Mouse (Mus musculus) limb, embryonic 10.5 days (tissue): ENCODE measurements at regions not wholly inside any gene's neighbourhood (a gene's known extent, or its start where the extent isn't known, plus 50 kb on each side); places are given as distances from the start of the nearest gene placed in this dataset.
"Not testable (repeated sequence)": the region's sequence is repeated elsewhere in the genome, so short reads cannot be mapped to it uniquely, and the experiment has no call there.

ENCODE experiments used
- DNase-seq: peaks from one replicate; pipeline ENCODE4 v3.0.0-alpha.2; 2017; ENCODE audit warnings: low spot score
- H3K27ac ChIP-seq: fragments of 300-500 bp; sonication (generic); 2 replicates; pipeline ENCODE4 v1.5.1; 2016; ENCODE audit warnings: mild to moderate bottlenecking
- H3K27me3 ChIP-seq: fragments of 300-500 bp; sonication (generic); 2 replicates; pipeline ENCODE4 v1.6.1; 2016; ENCODE audit warnings: low read depth, mild to moderate bottlenecking; ENCODE audit not compliant: poor library complexity, severe bottlenecking
- H3K36me3 ChIP-seq: fragments of 300-500 bp; sonication (generic); 2 replicates; pipeline ENCODE4 v1.6.1; 2016; ENCODE audit warnings: mild to moderate bottlenecking, moderate library complexity
- H3K4me1 ChIP-seq: fragments of 300-500 bp; sonication (generic); 2 replicates; pipeline ENCODE4 v1.6.1; 2016
- H3K4me3 ChIP-seq: fragments of 300-500 bp; sonication (generic); 2 replicates; pipeline ENCODE4 v1.5.1; 2016; ENCODE audit warnings: mild to moderate bottlenecking, moderate library complexity
- H3K9me3 ChIP-seq: fragments of 300-500 bp; sonication (generic); replicated peaks from 2 replicates; pipeline ENCODE4 v1.6.1; 2016; ENCODE audit warnings: mild to moderate bottlenecking
- WGBS: fragments of 180-500 bp; shearing (Covaris S2); methylation state at CpG from one replicate; pipeline ENCODE4 v1.1.7; 2016; 5-methylcytosine and 5-hydroxymethylcytosine counted together

GRCm38 (mm10) chr16:29758246-29758645 lies 179.1 kb downstream of the Opa1 start:
- peaks cover 62% of the 10 kb centered on the region for H3K4me1 ChIP-seq
- H3K27ac ChIP-seq, result no peak overlapping the region
- 74% methylated on average over 3 of the region's 3 CpGs for WGBS
- no peak overlapping the region for H3K4me3 ChIP-seq
- H3K27me3 ChIP-seq, result peaks cover 35% of the 10 kb centered on the region
- no peak for DNase-seq
- no peaks in the 10 kb centered on the region for H3K9me3 ChIP-seq
- H3K36me3 ChIP-seq, result no peaks in the 10 kb centered on the region

- DNase-seq, result no peak
- H3K36me3 ChIP-seq, result no peaks in the 10 kb centered on the region
- H3K4me1 ChIP-seq, result peaks cover 57% of the 10 kb centered on the region
- WGBS, result 70% methylated on average over 3 of the region's 3 CpGs
- peak overlapping the region; percentile 27; the same call in 1 of the 2 replicates for H3K27ac ChIP-seq
- H3K27me3 ChIP-seq, result peaks cover 35% of the 10 kb centered on the region
- H3K4me3 ChIP-seq, result no peak overlapping the region
- no peaks in the 10 kb centered on the region for H3K9me3 ChIP-seq
These were observed 180.3 kb downstream of the Opa1 start for GRCm38 (mm10) chr16:29759416-29759815.

GRCm38 (mm10) chr16:29760627-29761026 lies 181.5 kb downstream of the Opa1 start:
- Histone ChIP-seq H3K4me1 (peaks cover 47% of the 10 kb centered on the region), H3K36me3 (no peaks in the 10 kb centered on the region), H3K9me3 (no peaks in the 10 kb centered on the region), H3K27me3 (peaks cover 35% of the 10 kb centered on the region), H3K4me3 (no peak overlapping the region), H3K27ac (no peak overlapping the region; the same call in 1 of the 2 replicates)
- WGBS, result 91% methylated on average over 4 of the region's 4 CpGs
- DNase-seq, result no peak

- H3K9me3 ChIP-seq, result no peaks in the 10 kb centered on the region
- DNase-seq, result no peak
- peaks cover 47% of the 10 kb centered on the region for H3K4me1 ChIP-seq
- H3K27me3 ChIP-seq, result peaks cover 35% of the 10 kb centered on the region
- no peak overlapping the region for H3K4me3 ChIP-seq
- no peaks in the 10 kb centered on the region for H3K36me3 ChIP-seq
- 25% methylated on average over 6 of the region's 6 CpGs for WGBS
- peak overlapping the region; percentile 43 for H3K27ac ChIP-seq
These were observed 182.7 kb downstream of the Opa1 start for GRCm38 (mm10) chr16:29761779-29762277.

- WGBS, result 91% methylated on average over 1 of the region's 1 CpGs
- Histone ChIP-seq H3K4me1 (peaks cover 31% of the 10 kb centered on the region), H3K9me3 (no peaks in the 10 kb centered on the region), H3K36me3 (no peaks in the 10 kb centered on the region), H3K27ac (no peak overlapping the region), H3K4me3 (no peak overlapping the region), H3K27me3 (peaks cover 21% of the 10 kb centered on the region)
- DNase-seq, result no peak
These were observed 185.2 kb downstream of the Opa1 start for GRCm38 (mm10) chr16:29764376-29764775.

GRCm38 (mm10) chr16:29765801-29766200 lies 186.7 kb downstream of the Opa1 start:
- not testable (repeated sequence) for H3K4me3 ChIP-seq, DNase-seq, H3K27ac ChIP-seq, H3K36me3 ChIP-seq, H3K9me3 ChIP-seq
- WGBS, result 98% methylated on average over 3 of the region's 3 CpGs
- Histone ChIP-seq H3K4me1 (peaks cover 26% of the 10 kb centered on the region), H3K27me3 (peaks cover 16% of the 10 kb centered on the region)

GRCm38 (mm10) chr16:29771320-29771719 lies 192.2 kb downstream of the Opa1 start:
- 20% methylated on average over 4 of the region's 4 CpGs for WGBS
- Histone ChIP-seq H3K4me1 (peaks cover 60% of the 10 kb centered on the region), H3K27me3 (peaks cover 9% of the 10 kb centered on the region), H3K36me3 (no peaks in the 10 kb centered on the region), H3K4me3 (no peak overlapping the region), H3K9me3 (no peaks in the 10 kb centered on the region), H3K27ac (peak overlapping the region; percentile 80)
- no peak for DNase-seq

- 32% methylated on average over 13 of the region's 13 CpGs for whole genome bisulfite sequencing
- no peak overlapping the region for H3K4me3 ChIP-seq
- H3K4me1 ChIP-seq, result peaks cover 64% of the 10 kb centered on the region
- no peaks in the 10 kb centered on the region for H3K36me3 ChIP-seq
- H3K9me3 ChIP-seq, result no peaks in the 10 kb centered on the region
- H3K27ac ChIP-seq, result peak overlapping the region; percentile 80
- DNase-seq, result peak; percentile 59
- peaks cover 9% of the 10 kb centered on the region for H3K27me3 ChIP-seq
These were observed 192.8 kb downstream of the Opa1 start for GRCm38 (mm10) chr16:29771728-29772608.

GRCm38 (mm10) chr16:29772609-29772988 lies 193.5 kb downstream of the Opa1 start:
- Histone ChIP-seq H3K27me3 (peaks cover 9% of the 10 kb centered on the region), H3K36me3 (no peaks in the 10 kb centered on the region), H3K4me1 (peaks cover 64% of the 10 kb centered on the region), H3K4me3 (no peak overlapping the region), H3K27ac (peak overlapping the region; percentile 71), H3K9me3 (no peaks in the 10 kb centered on the region)
- DNase-seq, result no peak
- 70% methylated on average over 12 of the region's 12 CpGs for WGBS

- H3K4me3 ChIP-seq, result no peak overlapping the region
- H3K27ac ChIP-seq, result peak overlapping the region; percentile 71; the same call in 1 of the 2 replicates
- no peaks in the 10 kb centered on the region for H3K36me3 ChIP-seq
- no peaks in the 10 kb centered on the region for H3K9me3 ChIP-seq
- 77% methylated on average over 6 of the region's 6 CpGs for WGBS
- H3K27me3 ChIP-seq, result peaks cover 9% of the 10 kb centered on the region
- no peak for DNase-seq
- H3K4me1 ChIP-seq, result peaks cover 64% of the 10 kb centered on the region
These were observed 193.9 kb downstream of the Opa1 start for GRCm38 (mm10) chr16:29773056-29773455.

GRCm38 (mm10) chr16:29774949-29775348 lies 195.8 kb downstream of the Opa1 start:
- peaks cover 9% of the 10 kb centered on the region for H3K27me3 ChIP-seq
- 28% methylated on average over 2 of the region's 2 CpGs for WGBS
- no peak overlapping the region for H3K4me3 ChIP-seq
- H3K36me3 ChIP-seq, result no peaks in the 10 kb centered on the region
- DNase-seq, result no peak
- peaks cover 64% of the 10 kb centered on the region for H3K4me1 ChIP-seq
- H3K9me3 ChIP-seq, result no peaks in the 10 kb centered on the region
- H3K27ac ChIP-seq, result peak overlapping the region; percentile 71

GRCm38 (mm10) chr16:29775879-29776278 lies 196.7 kb downstream of the Opa1 start:
- H3K4me1 ChIP-seq, result peaks cover 55% of the 10 kb centered on the region
- H3K27me3 ChIP-seq, result peaks cover 3% of the 10 kb centered on the region; the same call in 1 of the 2 replicates
- no peak for DNase-seq
- no peaks in the 10 kb centered on the region for H3K36me3 ChIP-seq
- no peak overlapping the region for H3K4me3 ChIP-seq
- H3K27ac ChIP-seq, result peak overlapping the region; percentile 78
- no peaks in the 10 kb centered on the region for H3K9me3 ChIP-seq
- 61% methylated on average over 5 of the region's 5 CpGs for WGBS

- Histone ChIP-seq H3K27me3 (no peaks in the 10 kb centered on the region), H3K9me3 (no peaks in the 10 kb centered on the region), H3K36me3 (no peaks in the 10 kb centered on the region), H3K4me1 (no peaks in the 10 kb centered on the region), H3K4me3 (no peak overlapping the region), H3K27ac (no peak overlapping the region)
- WGBS, result 73% methylated on average over 4 of the region's 4 CpGs
- DNase-seq, result no peak
These were observed 203.3 kb downstream of the Opa1 start for GRCm38 (mm10) chr16:29782441-29782840.
